Mouse (Mus musculus): ENCODE results near the gene Hnf1a. TPM values are rescaled to one million over a fixed set of nuclear protein-coding genes. Genes with fewer than 3 reads are reported as not detected.

Hnf1a gene
- polyA plus RNA-seq, 1 experiment from 2014 or later = 0.06 TPM

- Histone ChIP-seq H3K27me3 (replicated peaks; ENCODE audit: control insufficient read depth, insufficient read depth, low read length) (0 out of 2 replicates have a peak, but pooled peaks cover 4% of the 10 kb centered on the region), H3K36me3 (ENCODE audit: control insufficient read depth, insufficient read depth) (no peaks in the 10 kb centered on the region), H3K9me3 (ENCODE audit: control insufficient read depth, low read length) (no peaks in the 10 kb centered on the region), H3K27ac (ENCODE audit: low read length) (no peak overlapping the region), H3K4me2 (ENCODE audit: low read length) (no peak overlapping the region), H3K9ac (replicated peaks; ENCODE audit: low read depth, low read length) (no peak overlapping the region), H3K4me3 (replicated peaks; ENCODE audit: low read length) (no peak overlapping the region), H3K4me1 (replicated peaks; ENCODE audit: control insufficient read depth, insufficient read depth, low read length) (peaks cover under 1% of the 10 kb centered on the region)
- ATAC-seq = no peak
These were observed 14.2 kb upstream of the Hnf1a start for GRCm38 (mm10) chr5:114985074-114985473.

- Histone ChIP-seq H3K36me3 (ENCODE audit: control insufficient read depth, insufficient read depth) (no peaks in the 10 kb centered on the region), H3K4me2 (ENCODE audit: low read length) (no peak overlapping the region), H3K27ac (ENCODE audit: low read length) (no peak overlapping the region), H3K4me3 (replicated peaks; ENCODE audit: low read length) (no peak overlapping the region), H3K27me3 (replicated peaks; ENCODE audit: control insufficient read depth, insufficient read depth, low read length) (0 out of 2 replicates have a peak, but pooled peaks cover 4% of the 10 kb centered on the region), H3K9ac (replicated peaks; ENCODE audit: low read depth, low read length) (no peak overlapping the region), H3K4me1 (replicated peaks; ENCODE audit: control insufficient read depth, insufficient read depth, low read length) (peaks cover 11% of the 10 kb centered on the region), H3K9me3 (ENCODE audit: control insufficient read depth, low read length) (no peaks in the 10 kb centered on the region)
- 54% methylated on average over 15 of the region's 15 CpGs for WGBS
- ATAC-seq = no peak
These were observed 11.1 kb upstream of the Hnf1a start for GRCm38 (mm10) chr5:114982001-114982400.

- Histone ChIP-seq H3K4me2 (ENCODE audit: low read length) (peak overlapping the region; percentile 88), H3K9ac (replicated peaks; ENCODE audit: low read depth, low read length) (peak overlapping the region; percentile 39), H3K36me3 (ENCODE audit: control insufficient read depth, insufficient read depth) (no peaks in the 10 kb centered on the region), H3K9me3 (ENCODE audit: control insufficient read depth, low read length) (no peaks in the 10 kb centered on the region), H3K4me3 (replicated peaks; ENCODE audit: low read length) (peak overlapping the region; percentile 42), H3K4me1 (replicated peaks; ENCODE audit: control insufficient read depth, insufficient read depth, low read length) (peaks cover 11% of the 10 kb centered on the region), H3K27me3 (replicated peaks; ENCODE audit: control insufficient read depth, insufficient read depth, low read length) (0 out of 2 replicates have a peak, but pooled peaks cover 4% of the 10 kb centered on the region), H3K27ac (ENCODE audit: low read length) (no peak overlapping the region)
- ATAC-seq = no peak
- 22% methylated on average over 16 of the region's 16 CpGs for WGBS
These were observed 9.3 kb upstream of the Hnf1a start for GRCm38 (mm10) chr5:114980122-114980748.

- H3K4me1 ChIP-seq (replicated peaks; ENCODE audit: control insufficient read depth, insufficient read depth, low read length) = peaks cover 11% of the 10 kb centered on the region
- no peak overlapping the region for H3K27ac ChIP-seq (ENCODE audit: low read length)
- H3K9ac ChIP-seq (replicated peaks; ENCODE audit: low read depth, low read length) = peak overlapping the region; percentile 39
- peak overlapping the region; percentile 42 for H3K4me3 ChIP-seq (replicated peaks; ENCODE audit: low read length)
- no peaks in the 10 kb centered on the region for H3K36me3 ChIP-seq (ENCODE audit: control insufficient read depth, insufficient read depth)
- no peaks in the 10 kb centered on the region for H3K9me3 ChIP-seq (ENCODE audit: control insufficient read depth, low read length)
- peak overlapping the region; percentile 88 for H3K4me2 ChIP-seq (ENCODE audit: low read length)
- ATAC-seq = peak; percentile 49; the same call in 1 of the 2 replicates
- H3K27me3 ChIP-seq (replicated peaks; ENCODE audit: control insufficient read depth, insufficient read depth, low read length) = 0 out of 2 replicates have a peak, but pooled peaks cover 4% of the 10 kb centered on the region
- 5% methylated on average over 32 of the region's 32 CpGs for whole genome bisulfite sequencing
These were observed 8.6 kb upstream of the Hnf1a start for GRCm38 (mm10) chr5:114979250-114980121.

GRCm38 (mm10) chr5:114978888-114979249 lies 8.0 kb upstream of the Hnf1a start:
- peaks cover 11% of the 10 kb centered on the region for H3K4me1 ChIP-seq (replicated peaks; ENCODE audit: control insufficient read depth, insufficient read depth, low read length)
- peak overlapping the region; percentile 88 for H3K4me2 ChIP-seq (ENCODE audit: low read length)
- WGBS = 4% methylated on average over 6 of the region's 6 CpGs
- no peaks in the 10 kb centered on the region for H3K9me3 ChIP-seq (ENCODE audit: control insufficient read depth, low read length)
- H3K27ac ChIP-seq (ENCODE audit: low read length) = no peak overlapping the region
- peak; percentile 33; the same call in 1 of the 2 replicates for ATAC-seq
- peak overlapping the region; percentile 42 for H3K4me3 ChIP-seq (replicated peaks; ENCODE audit: low read length)
- H3K36me3 ChIP-seq (ENCODE audit: control insufficient read depth, insufficient read depth) = no peaks in the 10 kb centered on the region
- H3K9ac ChIP-seq (replicated peaks; ENCODE audit: low read depth, low read length) = no peak overlapping the region
- H3K27me3 ChIP-seq (replicated peaks; ENCODE audit: control insufficient read depth, insufficient read depth, low read length) = 0 out of 2 replicates have a peak, but pooled peaks cover 4% of the 10 kb centered on the region

- WGBS = 45% methylated on average over 11 of the region's 11 CpGs
- peaks cover 11% of the 10 kb centered on the region for H3K4me1 ChIP-seq (replicated peaks; ENCODE audit: control insufficient read depth, insufficient read depth, low read length)
- no peak overlapping the region for H3K9ac ChIP-seq (replicated peaks; ENCODE audit: low read depth, low read length)
These were observed 7.6 kb upstream of the Hnf1a start for GRCm38 (mm10) chr5:114978473-114978872.

GRCm38 (mm10) chr5:114976935-114977334 lies 6.0 kb upstream of the Hnf1a start:
- Histone ChIP-seq H3K4me3 (replicated peaks; ENCODE audit: low read length) (no peak overlapping the region), H3K36me3 (ENCODE audit: control insufficient read depth, insufficient read depth) (no peaks in the 10 kb centered on the region), H3K4me2 (ENCODE audit: low read length) (no peak overlapping the region), H3K27me3 (replicated peaks; ENCODE audit: control insufficient read depth, insufficient read depth, low read length) (0 out of 2 replicates have a peak, but pooled peaks cover 4% of the 10 kb centered on the region), H3K9ac (replicated peaks; ENCODE audit: low read depth, low read length) (no peak overlapping the region), H3K27ac (ENCODE audit: low read length) (no peak overlapping the region), H3K4me1 (replicated peaks; ENCODE audit: control insufficient read depth, insufficient read depth, low read length) (peaks cover 11% of the 10 kb centered on the region), H3K9me3 (ENCODE audit: control insufficient read depth, low read length) (no peaks in the 10 kb centered on the region)
- ATAC-seq = no peak

More at GRCm38 (mm10) chr5:114978473-114978872, 7.6 kb upstream of the Hnf1a start:
- Histone ChIP-seq H3K4me3 (replicated peaks; ENCODE audit: low read length) (no peak overlapping the region), H3K36me3 (ENCODE audit: control insufficient read depth, insufficient read depth) (no peaks in the 10 kb centered on the region), H3K27ac (ENCODE audit: low read length) (no peak overlapping the region), H3K4me2 (ENCODE audit: low read length) (no peak overlapping the region), H3K9me3 (ENCODE audit: control insufficient read depth, low read length) (no peaks in the 10 kb centered on the region), H3K27me3 (replicated peaks; ENCODE audit: control insufficient read depth, insufficient read depth, low read length) (0 out of 2 replicates have a peak, but pooled peaks cover 4% of the 10 kb centered on the region)
- ATAC-seq = no peak

GRCm38 (mm10) chr5:114973131-114973530 lies 2.2 kb upstream of the Hnf1a start:
- Histone ChIP-seq H3K27ac (ENCODE audit: low read length) (no peak overlapping the region), H3K27me3 (replicated peaks; ENCODE audit: control insufficient read depth, insufficient read depth, low read length) (0 out of 2 replicates have a peak, but pooled peaks cover 2% of the 10 kb centered on the region), H3K4me2 (ENCODE audit: low read length) (no peak overlapping the region), H3K9me3 (ENCODE audit: control insufficient read depth, low read length) (no peaks in the 10 kb centered on the region), H3K4me3 (replicated peaks; ENCODE audit: low read length) (no peak overlapping the region), H3K9ac (replicated peaks; ENCODE audit: low read depth, low read length) (no peak overlapping the region), H3K36me3 (ENCODE audit: control insufficient read depth, insufficient read depth) (no peaks in the 10 kb centered on the region), H3K4me1 (replicated peaks; ENCODE audit: control insufficient read depth, insufficient read depth, low read length) (no peaks in the 10 kb centered on the region)
- WGBS = 83% methylated on average over 8 of the region's 8 CpGs
- no peak for ATAC-seq

- H3K4me1 ChIP-seq (replicated peaks; ENCODE audit: control insufficient read depth, insufficient read depth, low read length) = no peaks in the 10 kb centered on the region
- H3K27me3 ChIP-seq (replicated peaks; ENCODE audit: control insufficient read depth, insufficient read depth, low read length) = 0 out of 2 replicates have a peak, but pooled peaks cover 2% of the 10 kb centered on the region
- ATAC-seq = no peak
- H3K27ac ChIP-seq (ENCODE audit: low read length) = no peak overlapping the region
- no peak overlapping the region for H3K9ac ChIP-seq (replicated peaks; ENCODE audit: low read depth, low read length)
- no peak overlapping the region for H3K4me2 ChIP-seq (ENCODE audit: low read length)
- H3K4me3 ChIP-seq (replicated peaks; ENCODE audit: low read length) = no peak overlapping the region
- H3K9me3 ChIP-seq (ENCODE audit: control insufficient read depth, low read length) = no peaks in the 10 kb centered on the region
- H3K36me3 ChIP-seq (ENCODE audit: control insufficient read depth, insufficient read depth) = no peaks in the 10 kb centered on the region
- WGBS = 83% methylated on average over 9 of the region's 9 CpGs
These were observed 1.3 kb upstream of the Hnf1a start for GRCm38 (mm10) chr5:114972201-114972600.

Measured in forebrain, embryonic 16.5 days (tissue).